Mouse (Mus musculus) lung, embryonic 15.5 days (tissue): ENCODE data around the gene Olr1. TPM values are rescaled to one million over a fixed set of nuclear protein-coding genes. Genes with fewer than 3 reads are reported as not detected.

ENCODE experiments used
- ATAC-seq: fragments of 200-750 bp; cut with Nextera tagmentation; 2 replicates; pipeline ENCODE4 v1.8.0; 2017; ENCODE audit warnings: moderate number of reproducible peaks, borderline replicate concordance; ENCODE audit not compliant: low FRiP score, low TSS enrichment; ENCODE audit errors: extremely low read depth
- H3K27ac ChIP-seq: fragments of 300-500 bp; sonication (generic); 2 replicates; pipeline ENCODE4 v1.5.1; 2015; ENCODE audit warnings: moderate library complexity, mild to moderate bottlenecking, inconsistent platforms
- H3K27me3 ChIP-seq: fragments of 300-500 bp; sonication (generic); 2 replicates; pipeline ENCODE4 v1.6.1; 2015; ENCODE audit warnings: inconsistent platforms
- H3K36me3 ChIP-seq: fragments of 300-500 bp; sonication (generic); 2 replicates; pipeline ENCODE4 v1.6.1; 2015; ENCODE audit warnings: inconsistent platforms
- H3K4me1 ChIP-seq: fragments of 300-500 bp; sonication (generic); 2 replicates; pipeline ENCODE4 v1.6.1; 2015; ENCODE audit warnings: inconsistent platforms
- H3K4me2 ChIP-seq: fragments of 300-500 bp; sonication (generic); 2 replicates; pipeline ENCODE4 v1.6.1; 2015; ENCODE audit warnings: inconsistent platforms, mild to moderate bottlenecking, moderate library complexity
- H3K4me3 ChIP-seq: fragments of 300-500 bp; sonication (generic); 2 replicates; pipeline ENCODE4 v1.5.1; 2015; ENCODE audit warnings: mild to moderate bottlenecking, inconsistent platforms
- H3K9ac ChIP-seq: fragments of 300-500 bp; sonication (generic); 2 replicates; pipeline ENCODE4 v1.6.1; 2015; ENCODE audit warnings: inconsistent platforms
- H3K9me3 ChIP-seq: fragments of 300-500 bp; sonication (generic); 2 replicates; pipeline ENCODE4 v1.6.1; 2016; ENCODE audit warnings: inconsistent platforms
- WGBS: fragments of 180-500 bp; shearing (Covaris S2); methylation state at CpG from one replicate; pipeline ENCODE4 v1.1.7; 2015; 5-methylcytosine and 5-hydroxymethylcytosine counted together
- polyA plus RNA-seq: library from polyadenylated mRNA; unstranded; fragments of >200 nt; fragmentation: Nextera tagmentation; extraction: Ambion mirVana; gene quantifications from 2 replicates; pipeline ENCODE4 v1.2.1, GENCODE M21; 2015

Olr1 gene
- 0.15 TPM in 1 of 2 replicates, not detected in the other for polyA plus RNA-seq

GRCm38 (mm10) chr6:129507024-129507423, at the start of gene Olr1:
Gene Olr1, minus strand, starts transcription at chr6:129507165.
- Histone ChIP-seq H3K9me3 (no peaks in the 10 kb centered on the region), H3K4me3 (no peak within 1 kb of the TSS), H3K27ac (no peak within 1 kb of the TSS), H3K4me1 (peaks cover 8% of the 10 kb centered on the region; the same call in 1 of the 2 replicates), H3K4me2 (no peak within 1 kb of the TSS), H3K36me3 (no peaks in the 10 kb centered on the region), H3K9ac (no peak within 1 kb of the TSS), H3K27me3 (no peaks in the 10 kb centered on the region)
- ATAC-seq: no peak
- WGBS: 59% methylated on average over 9 of the region's 9 CpGs

GRCm38 (mm10) chr6:129548009-129548408, 41.0 kb upstream of the Olr1 start:
- ATAC-seq: no peak
- 47% methylated on average over 3 of the region's 3 CpGs for WGBS
- no peak overlapping the region for H3K9ac ChIP-seq
- 0 out of 2 replicates have a peak, but pooled peaks cover 7% of the 10 kb centered on the region for H3K4me1 ChIP-seq
- H3K4me3 ChIP-seq: no peak overlapping the region
- no peak overlapping the region for H3K27ac ChIP-seq
- no peaks in the 10 kb centered on the region for H3K9me3 ChIP-seq
- no peaks in the 10 kb centered on the region for H3K27me3 ChIP-seq
- H3K36me3 ChIP-seq: no peaks in the 10 kb centered on the region
- no peak overlapping the region for H3K4me2 ChIP-seq

- H3K27me3 ChIP-seq: no peaks in the 10 kb centered on the region
- no peak overlapping the region for H3K4me2 ChIP-seq
- no peaks in the 10 kb centered on the region for H3K9me3 ChIP-seq
- 0 out of 2 replicates have a peak, but pooled peaks cover 7% of the 10 kb centered on the region for H3K4me1 ChIP-seq
- H3K4me3 ChIP-seq: no peak overlapping the region
- no peaks in the 10 kb centered on the region for H3K36me3 ChIP-seq
- WGBS: 81% methylated on average over 2 of the region's 2 CpGs
- no peak overlapping the region for H3K27ac ChIP-seq
- H3K9ac ChIP-seq: no peak overlapping the region
- ATAC-seq: no peak
Observed at GRCm38 (mm10) chr6:129547277-129547676, 40.3 kb upstream of the Olr1 start.

- 51% methylated on average over 6 of the region's 6 CpGs for WGBS
- no peaks in the 10 kb centered on the region for H3K9me3 ChIP-seq
- H3K4me1 ChIP-seq: 0 out of 2 replicates have a peak, but pooled peaks cover 7% of the 10 kb centered on the region
- H3K9ac ChIP-seq: no peak overlapping the region
- no peak overlapping the region for H3K4me3 ChIP-seq
- peak; percentile 74; the same call in 1 of the 2 replicates for ATAC-seq
- H3K27ac ChIP-seq: 0 out of 2 replicates have a peak overlapping the region, but pooled peaks have one; percentile 24
- H3K36me3 ChIP-seq: peaks cover 19% of the 10 kb centered on the region
- no peaks in the 10 kb centered on the region for H3K27me3 ChIP-seq
- no peak overlapping the region for H3K4me2 ChIP-seq
Observed at GRCm38 (mm10) chr6:129543709-129544606, 37.0 kb upstream of the Olr1 start.

GRCm38 (mm10) chr6:129542540-129542939, 35.6 kb upstream of the Olr1 start:
- Histone ChIP-seq H3K9me3 (no peaks in the 10 kb centered on the region), H3K27me3 (no peaks in the 10 kb centered on the region), H3K9ac (no peak overlapping the region), H3K4me3 (no peak overlapping the region), H3K4me1 (0 out of 2 replicates have a peak, but pooled peaks cover 7% of the 10 kb centered on the region), H3K36me3 (peaks cover 28% of the 10 kb centered on the region), H3K27ac (no peak overlapping the region), H3K4me2 (no peak overlapping the region)
- WGBS: 83% methylated on average over 3 of the region's 3 CpGs
- ATAC-seq: no peak

GRCm38 (mm10) chr6:129541931-129542330, 35.0 kb upstream of the Olr1 start:
- H3K27me3 ChIP-seq: no peaks in the 10 kb centered on the region
- H3K9ac ChIP-seq: no peak overlapping the region
- no peaks in the 10 kb centered on the region for H3K9me3 ChIP-seq
- no peak overlapping the region for H3K4me2 ChIP-seq
- no peak overlapping the region for H3K4me3 ChIP-seq
- H3K4me1 ChIP-seq: 0 out of 2 replicates have a peak, but pooled peaks cover 7% of the 10 kb centered on the region
- ATAC-seq: no peak
- peaks cover 28% of the 10 kb centered on the region for H3K36me3 ChIP-seq
- WGBS: 80% methylated on average over 9 of the region's 9 CpGs
- H3K27ac ChIP-seq: no peak overlapping the region

- Histone ChIP-seq H3K9me3 (no peaks in the 10 kb centered on the region), H3K27ac (no peak overlapping the region), H3K27me3 (no peaks in the 10 kb centered on the region), H3K36me3 (peaks cover 28% of the 10 kb centered on the region), H3K4me2 (no peak overlapping the region), H3K9ac (no peak overlapping the region), H3K4me3 (no peak overlapping the region), H3K4me1 (peaks cover 17% of the 10 kb centered on the region)
- ATAC-seq: no peak
- 76% methylated on average over 6 of the region's 6 CpGs for WGBS
Observed at GRCm38 (mm10) chr6:129538555-129538954, 31.6 kb upstream of the Olr1 start.

- no peak overlapping the region for H3K27ac ChIP-seq
- no peaks in the 10 kb centered on the region for H3K27me3 ChIP-seq
- H3K4me1 ChIP-seq: peaks cover 20% of the 10 kb centered on the region
- no peak overlapping the region for H3K4me3 ChIP-seq
- WGBS: 48% methylated on average over 4 of the region's 4 CpGs
- ATAC-seq: no peak
- no peaks in the 10 kb centered on the region for H3K9me3 ChIP-seq
- peaks cover 18% of the 10 kb centered on the region for H3K36me3 ChIP-seq
- no peak overlapping the region for H3K9ac ChIP-seq
- H3K4me2 ChIP-seq: peak overlapping the region; percentile 9; the same call in 1 of the 2 replicates
Observed at GRCm38 (mm10) chr6:129535723-129536122, 28.8 kb upstream of the Olr1 start.

GRCm38 (mm10) chr6:129534627-129535190, 27.7 kb upstream of the Olr1 start:
- Histone ChIP-seq H3K4me2 (peak overlapping the region; percentile 92), H3K9ac (no peak overlapping the region), H3K27me3 (no peaks in the 10 kb centered on the region), H3K27ac (no peak overlapping the region), H3K4me1 (peaks cover 20% of the 10 kb centered on the region), H3K9me3 (no peaks in the 10 kb centered on the region), H3K36me3 (peaks cover 13% of the 10 kb centered on the region; the same call in 1 of the 2 replicates), H3K4me3 (peak overlapping the region; percentile 86)
- WGBS: 26% methylated on average over 4 of the region's 4 CpGs
- ATAC-seq: no peak

GRCm38 (mm10) chr6:129534057-129534456, 27.1 kb upstream of the Olr1 start:
- peaks cover 10% of the 10 kb centered on the region; the same call in 1 of the 2 replicates for H3K36me3 ChIP-seq
- no peaks in the 10 kb centered on the region for H3K9me3 ChIP-seq
- ATAC-seq: peak; percentile 43; the same call in 1 of the 2 replicates
- peak overlapping the region; percentile 55 for H3K9ac ChIP-seq
- H3K4me2 ChIP-seq: peak overlapping the region; percentile 92
- 8% methylated on average over 9 of the region's 9 CpGs for WGBS
- H3K4me1 ChIP-seq: peaks cover 20% of the 10 kb centered on the region
- no peak overlapping the region for H3K27ac ChIP-seq
- no peaks in the 10 kb centered on the region for H3K27me3 ChIP-seq
- H3K4me3 ChIP-seq: peak overlapping the region; percentile 86

- H3K9me3 ChIP-seq: no peaks in the 10 kb centered on the region
- H3K9ac ChIP-seq: peak within 1 kb of the TSS; percentile 55
- H3K4me3 ChIP-seq: peak within 1 kb of the TSS; percentile 86
- under 1% methylated on average over 55 of the region's 55 CpGs for WGBS
- peak within 1 kb of the TSS; percentile 35; the same call in 1 of the 2 replicates for H3K27ac ChIP-seq
- peak within 1 kb of the TSS; percentile 92 for H3K4me2 ChIP-seq
- no peaks in the 10 kb centered on the region for H3K27me3 ChIP-seq
- peaks cover 2% of the 10 kb centered on the region; the same call in 1 of the 2 replicates for H3K36me3 ChIP-seq
- H3K4me1 ChIP-seq: peaks cover 20% of the 10 kb centered on the region
- ATAC-seq: peak; percentile 87
Observed at GRCm38 (mm10) chr6:129532942-129533860, 26.2 kb upstream of the Olr1 start, which contains the start of gene Gabarapl1. Gene Gabarapl1, plus strand, starts transcription at chr6:129533160.
